Mouse (Mus musculus) right cerebral cortex, postnatal 10 days (tissue): ENCODE measurements at regions not wholly inside any gene's neighbourhood (a gene's known extent, or its start where the extent isn't known, plus 50 kb on each side); places are given as distances from the start of the nearest gene placed in this dataset.

Experiments used
- DNase-seq, 2 experiments: peaks; one replicate each; pipeline ENCODE4 v3.0.0; 2021; ENCODE audit warnings: low spot score in 2 of 2

DNA sequence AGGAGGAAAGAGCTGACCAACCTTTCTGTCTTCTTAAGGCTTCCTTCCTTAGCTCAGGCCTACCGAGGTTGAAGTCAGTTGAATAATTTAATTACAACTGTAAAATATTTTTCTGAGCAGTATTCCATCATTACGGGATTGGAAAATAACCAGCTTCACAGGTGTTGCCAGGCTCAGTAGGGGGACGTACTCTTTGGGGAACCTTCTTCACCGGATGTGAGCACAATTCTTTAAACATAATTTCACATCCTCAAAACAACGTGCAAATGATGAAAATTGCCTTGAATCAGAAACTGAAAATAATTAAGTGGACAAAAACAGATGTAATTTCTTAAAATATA is 515.9 kb downstream of the Tns3 start:
- DNase-seq = no peak

DNA sequence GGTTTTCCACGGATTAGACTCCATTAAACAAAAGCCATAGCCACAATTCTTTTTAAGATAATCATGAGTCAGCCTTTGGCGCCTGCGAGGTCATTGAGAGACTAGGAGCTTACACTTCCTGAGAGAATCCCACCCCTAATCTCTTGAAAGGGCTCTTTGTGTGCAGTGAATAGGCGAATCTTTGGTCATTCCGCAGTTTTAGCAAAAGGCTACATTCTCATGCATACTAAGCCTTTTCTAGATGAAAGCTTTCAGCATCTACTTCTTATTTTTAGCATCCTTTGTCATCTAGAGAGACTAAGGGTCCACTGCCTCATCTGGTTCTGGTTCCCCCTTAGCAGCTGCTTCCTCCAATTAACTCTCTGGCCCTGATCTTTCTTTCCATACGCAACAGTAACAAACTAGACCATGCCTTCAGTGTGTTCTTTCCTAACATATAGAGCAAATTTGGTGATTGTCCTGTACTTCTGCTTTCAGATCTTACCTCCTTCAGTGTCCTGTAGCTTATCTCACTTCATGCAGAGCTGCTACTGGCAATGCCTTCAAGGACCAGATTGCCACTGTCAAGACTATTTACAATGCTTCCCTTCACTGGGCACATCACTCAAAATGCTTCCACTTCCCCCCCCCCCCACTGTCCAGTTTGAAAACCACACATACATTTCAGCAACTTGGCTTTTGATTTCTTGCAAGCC is 516.4 kb downstream of the Tns3 start:
- DNase-seq = no peak

DNA sequence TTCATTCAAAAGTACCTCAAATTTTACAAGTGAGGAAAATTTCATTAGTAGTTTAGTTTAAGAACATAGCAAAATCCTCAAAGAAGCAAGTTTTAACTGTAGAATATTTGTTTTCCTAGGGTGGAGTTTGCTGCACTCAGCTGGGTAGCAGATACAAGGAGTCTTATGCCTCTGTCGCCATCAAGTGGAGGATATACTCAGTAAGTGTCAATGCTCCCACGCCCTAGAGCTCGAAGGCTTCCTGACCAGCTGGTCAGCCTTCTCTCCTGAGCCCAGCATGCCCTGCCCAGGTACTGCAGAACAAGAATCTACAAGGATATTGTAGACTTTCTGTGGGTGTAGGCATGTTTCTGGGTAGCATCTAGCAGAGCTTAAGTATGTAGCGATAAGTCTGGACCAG is 527.0 kb downstream of the Tns3 start:
- no peak for DNase-seq

DNA sequence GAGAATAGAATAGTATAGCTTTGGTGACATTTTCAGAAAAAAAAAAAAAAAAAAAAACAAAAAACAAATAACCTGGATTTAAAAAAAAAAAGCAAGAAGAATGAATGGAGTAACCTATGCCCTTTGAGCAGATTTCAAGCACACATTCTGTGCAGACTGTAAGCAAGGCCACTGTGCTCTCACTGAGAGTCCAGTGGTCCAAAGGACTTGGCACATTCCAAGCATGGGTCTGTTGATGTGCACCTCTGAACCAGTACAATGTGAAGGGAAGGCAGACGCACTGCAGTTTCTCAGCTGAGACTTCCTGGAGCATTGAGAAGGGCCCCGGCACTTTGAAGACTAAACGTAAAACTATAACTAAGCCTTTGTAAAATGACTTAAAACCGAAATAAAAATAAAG is 527.7 kb downstream of the Tns3 start:
- DNase-seq = no peak

DNA sequence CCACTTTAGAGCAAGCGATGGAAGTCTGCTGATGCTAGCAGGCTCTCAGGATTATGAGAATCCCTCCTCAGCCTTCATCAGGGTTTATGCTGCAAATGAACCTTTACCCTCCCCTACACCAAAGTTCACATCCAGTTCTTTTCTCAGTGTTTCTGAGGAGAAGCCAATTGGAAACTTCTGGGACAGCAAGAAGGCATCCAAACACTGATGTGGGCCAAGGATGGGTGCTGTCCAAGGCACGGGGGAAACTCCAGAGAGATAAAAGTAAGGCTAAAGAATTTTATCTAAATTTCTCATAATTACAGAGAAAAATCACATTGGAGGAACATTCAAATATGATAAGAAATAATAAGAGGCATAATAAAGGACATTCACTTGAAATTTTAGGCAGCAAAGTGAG is 555.0 kb downstream of the Tns3 start:
- DNase-seq = no peak

DNA sequence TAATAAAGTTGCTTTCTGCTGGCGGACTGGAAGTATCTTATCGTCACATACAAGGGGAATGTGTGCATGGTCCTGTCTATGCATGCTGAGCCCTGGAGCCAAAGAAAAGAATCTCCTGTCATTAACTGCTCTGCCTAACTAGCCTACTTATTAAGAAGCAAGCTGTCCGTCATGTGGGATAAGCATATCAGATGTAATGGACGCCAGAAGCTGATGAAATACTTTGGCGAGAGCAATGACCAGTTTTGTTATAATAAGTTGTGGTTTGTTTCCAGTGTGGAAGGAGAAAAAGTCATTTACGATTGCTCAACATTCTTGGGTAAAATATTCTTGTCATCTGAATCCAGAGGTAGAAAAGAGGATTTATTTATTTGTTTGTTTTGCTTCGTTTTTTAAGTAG is 563.2 kb downstream of the Tns3 start:
- no peak for DNase-seq

DNA sequence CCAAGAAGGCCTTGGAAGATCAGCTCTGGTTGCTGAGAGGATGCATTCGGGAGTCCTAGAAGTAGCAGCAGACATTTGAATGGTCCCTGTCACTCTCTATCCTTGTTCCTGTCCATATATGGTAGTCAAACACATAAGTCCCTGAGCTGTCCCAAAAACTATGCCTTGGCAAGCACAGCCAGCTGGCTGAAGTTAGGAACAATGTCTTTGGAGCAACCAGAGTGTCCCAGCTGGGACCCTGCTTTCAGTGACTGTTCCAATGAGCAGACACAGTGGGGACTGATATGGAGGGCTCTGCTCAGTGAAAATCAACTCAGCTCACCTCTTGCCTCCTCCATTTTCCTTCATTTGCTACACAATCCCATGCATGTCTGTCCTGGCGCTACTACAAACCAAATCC is 580.0 kb downstream of the Tns3 start:
- DNase-seq = no peak

DNA sequence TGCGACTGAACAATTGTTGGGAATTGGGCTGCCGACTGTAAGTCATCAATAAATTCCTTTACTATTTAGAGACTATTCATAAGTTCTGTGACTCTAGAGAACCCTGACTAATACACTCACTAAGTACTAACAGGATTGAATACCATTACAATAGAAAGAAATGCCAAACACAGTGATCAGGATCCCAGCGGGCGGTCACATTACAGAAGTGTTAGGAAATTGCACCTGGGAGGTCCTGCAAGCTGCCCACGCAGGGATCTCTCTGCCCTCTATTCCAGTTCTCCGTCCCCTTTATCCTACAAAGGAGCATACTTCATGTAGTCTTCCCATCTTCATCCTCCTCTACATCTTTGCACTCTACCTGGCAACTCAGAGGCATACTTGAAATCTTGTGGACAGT is 581.5 kb downstream of the Tns3 start:
- DNase-seq = no peak

DNA sequence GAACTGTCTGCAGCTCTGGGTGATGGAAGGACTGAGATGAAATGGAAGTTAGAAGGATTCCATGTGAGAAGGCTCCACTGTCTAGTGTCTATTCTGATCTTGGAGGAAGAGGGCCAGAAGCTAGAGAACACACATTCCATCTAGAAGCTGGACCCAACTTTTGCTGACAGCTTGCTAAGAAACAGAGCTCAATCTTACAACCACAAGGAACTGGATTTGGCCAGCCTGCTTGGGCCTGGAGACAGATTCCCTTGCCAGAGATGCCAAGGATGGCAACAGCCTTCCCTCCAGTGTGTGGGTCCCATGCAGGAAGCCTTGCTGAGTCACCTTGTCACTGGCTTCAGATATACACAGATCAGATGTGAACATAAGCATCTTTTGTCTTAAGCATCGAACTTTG is 591.0 kb downstream of the Tns3 start:
- DNase-seq = no peak

DNA sequence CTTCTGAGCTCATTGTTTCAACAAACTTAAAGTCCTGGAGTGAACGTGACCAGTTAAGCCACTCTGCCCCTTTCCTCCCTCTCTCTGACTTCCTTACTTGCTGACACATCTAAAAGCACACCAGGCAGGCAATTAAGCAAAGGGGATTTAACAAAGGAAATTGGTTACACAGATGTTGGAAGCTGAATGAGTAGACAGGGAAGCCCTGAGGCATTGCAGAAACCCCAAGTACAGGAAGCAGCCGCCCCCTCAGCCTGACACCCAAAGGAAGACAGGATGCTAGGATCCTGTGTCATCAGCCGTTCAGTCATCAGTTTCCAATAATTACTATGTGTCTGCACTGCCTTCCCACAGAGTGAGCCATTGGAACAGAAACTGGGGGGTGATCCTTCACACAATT is 595.5 kb downstream of the Tns3 start:
- DNase-seq = no peak

DNA sequence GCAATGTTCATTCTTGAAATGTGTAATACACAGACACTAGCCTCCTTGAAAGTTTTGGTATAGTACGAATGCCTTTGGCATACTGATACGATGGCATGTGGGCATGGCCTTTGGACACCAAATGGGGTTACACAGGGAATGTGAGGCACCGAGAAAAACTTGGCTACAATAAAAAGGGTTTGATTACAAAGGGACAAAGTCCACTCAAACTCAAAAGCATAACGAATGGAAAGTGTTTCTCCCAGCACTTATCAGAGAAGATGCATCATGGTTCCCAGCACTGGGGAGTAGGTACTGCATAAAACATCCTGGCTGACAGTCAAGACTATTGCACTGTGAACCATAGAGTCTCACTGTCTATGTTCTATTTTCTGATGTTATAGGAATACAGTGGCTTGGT is 597.0 kb downstream of the Tns3 start:
- DNase-seq = no peak

DNA sequence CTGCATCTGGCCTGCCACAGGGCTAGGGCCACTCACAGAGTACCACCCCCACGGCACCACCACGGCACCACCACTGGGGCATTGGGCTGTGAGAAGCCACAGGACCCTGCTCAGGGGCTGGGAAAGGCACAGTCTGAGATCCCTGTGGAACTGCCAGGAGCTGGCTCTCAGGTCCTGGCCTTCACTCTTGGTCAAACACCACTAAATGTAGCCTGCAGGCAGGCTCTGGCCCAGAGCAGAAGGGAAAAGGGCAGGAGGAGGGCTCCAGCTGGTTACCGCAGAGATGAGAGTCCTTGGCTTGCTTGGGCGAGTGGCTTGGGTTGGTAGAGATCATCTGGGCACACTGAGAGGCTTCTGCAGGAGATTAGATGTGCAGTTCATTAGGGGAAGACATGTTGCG is 598.5 kb downstream of the Tns3 start:
- no peak for DNase-seq

DNA sequence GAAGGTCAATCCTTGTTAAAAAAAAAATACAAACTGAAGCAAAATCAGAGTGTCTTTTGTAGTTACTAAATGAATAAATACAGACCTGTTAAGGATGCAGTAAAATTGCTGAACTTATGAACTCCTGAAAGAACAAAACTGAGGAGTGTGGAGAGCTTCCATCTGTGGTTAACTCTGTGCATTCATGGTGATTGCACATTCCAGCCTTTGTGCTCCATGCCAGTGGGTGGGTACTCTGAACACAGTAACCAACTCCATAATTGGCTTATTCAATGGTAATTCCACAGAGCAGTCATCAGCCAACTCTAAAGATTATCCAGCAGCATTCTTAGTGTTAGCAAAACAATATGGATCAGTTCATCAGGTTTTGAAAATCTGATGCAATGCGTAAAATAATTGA is 599.2 kb downstream of the Tns3 start:
- DNase-seq = no peak

DNA sequence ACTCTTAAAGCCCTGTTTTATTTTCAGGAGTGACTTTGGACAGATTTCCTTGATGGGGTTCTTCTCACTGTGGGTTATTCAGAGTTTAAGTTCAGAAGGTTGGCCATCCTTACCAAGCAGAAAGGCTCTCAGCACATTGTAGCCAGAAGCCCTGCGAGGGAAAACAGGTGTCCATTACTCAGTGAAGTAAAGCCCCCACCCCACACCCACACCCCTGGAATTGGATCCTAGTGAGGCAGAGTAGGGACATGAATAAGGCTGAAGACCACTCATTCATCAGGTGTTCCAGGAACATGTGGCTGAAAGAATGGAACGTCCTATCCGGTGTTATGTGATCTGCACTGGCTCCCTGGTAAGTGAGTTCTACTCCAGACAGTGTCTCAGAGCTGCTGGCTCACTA is 602.3 kb downstream of the Tns3 start:
- no peak for DNase-seq

DNA sequence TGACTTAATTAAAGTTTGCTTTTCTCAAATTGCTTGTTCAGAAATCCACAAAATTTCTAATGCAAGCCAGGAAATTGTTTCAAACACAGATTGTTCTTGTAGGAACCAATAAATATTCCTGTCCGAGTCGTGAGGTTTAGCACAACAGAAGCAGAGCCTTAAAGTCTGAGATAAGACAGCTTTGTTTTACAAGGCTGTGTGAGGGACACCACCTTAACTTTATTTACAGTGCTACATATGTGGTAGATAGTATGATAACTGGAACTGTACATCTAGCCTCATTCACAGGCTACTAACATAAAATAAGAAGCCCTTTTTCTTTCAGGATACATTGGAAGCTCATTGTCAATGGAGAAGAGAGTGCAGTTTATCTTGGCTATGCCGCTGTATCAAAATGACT is 602.8 kb downstream of the Tns3 start:
- no peak for DNase-seq

DNA sequence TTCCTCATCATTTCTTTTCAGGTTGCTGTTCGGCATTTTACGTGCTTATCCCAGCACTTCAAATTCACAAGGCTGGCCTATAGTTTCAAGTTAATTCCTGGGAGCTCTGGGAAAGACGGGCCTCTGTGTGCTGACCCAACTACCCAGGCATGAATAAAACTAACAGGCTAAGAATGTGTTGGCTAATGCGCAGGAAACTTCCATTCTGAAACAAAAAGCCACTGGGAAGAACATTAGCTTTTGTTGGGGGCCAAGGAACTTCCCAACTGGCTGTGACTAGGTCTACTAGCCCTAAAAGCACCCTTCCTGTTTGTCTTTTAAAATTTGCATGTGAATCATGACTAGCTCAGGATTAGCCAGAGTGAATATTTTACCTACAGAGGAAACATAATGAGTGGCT is 612.8 kb downstream of the Tns3 start:
- DNase-seq = no peak

DNA sequence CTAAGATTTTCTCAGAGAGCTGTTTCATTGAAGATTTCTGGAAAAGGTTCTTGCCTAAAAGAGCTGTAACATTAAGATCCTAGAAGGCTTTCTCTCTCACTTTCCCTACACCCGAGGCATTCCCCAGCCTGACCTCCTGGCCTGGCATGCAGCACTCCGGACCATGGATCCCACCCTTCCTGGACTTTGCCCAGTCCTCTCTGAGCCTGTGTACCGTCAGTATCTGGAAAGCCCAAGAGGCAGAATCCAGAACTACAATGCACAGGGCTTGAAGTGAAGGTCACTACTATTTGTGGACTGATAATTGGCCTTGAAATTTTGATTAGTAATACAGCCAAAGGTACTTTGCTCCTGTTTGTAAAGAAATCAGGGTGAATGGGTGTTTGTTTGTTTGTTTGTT is 619.2 kb downstream of the Tns3 start:
- DNase-seq = no peak

DNA sequence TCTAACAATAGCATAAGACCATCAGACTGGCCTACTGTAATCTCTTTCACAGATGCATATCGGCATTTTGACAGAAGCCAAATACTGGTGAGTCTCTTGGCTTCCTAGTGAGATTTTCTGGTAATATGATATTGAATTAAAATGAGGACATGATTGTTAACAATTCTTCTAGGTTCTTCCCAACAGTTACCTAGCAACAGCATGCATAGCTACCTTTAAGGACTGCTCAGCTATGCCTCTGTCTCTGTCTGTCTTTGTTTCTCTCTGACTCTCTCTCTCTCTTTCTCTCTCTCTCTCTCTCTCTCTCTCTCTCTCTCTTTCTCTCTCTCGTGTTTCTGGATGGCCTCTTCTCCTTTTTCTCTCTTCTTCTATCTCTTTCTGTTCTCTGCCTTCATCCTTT is 634.2 kb downstream of the Tns3 start:
- no peak for DNase-seq

DNA sequence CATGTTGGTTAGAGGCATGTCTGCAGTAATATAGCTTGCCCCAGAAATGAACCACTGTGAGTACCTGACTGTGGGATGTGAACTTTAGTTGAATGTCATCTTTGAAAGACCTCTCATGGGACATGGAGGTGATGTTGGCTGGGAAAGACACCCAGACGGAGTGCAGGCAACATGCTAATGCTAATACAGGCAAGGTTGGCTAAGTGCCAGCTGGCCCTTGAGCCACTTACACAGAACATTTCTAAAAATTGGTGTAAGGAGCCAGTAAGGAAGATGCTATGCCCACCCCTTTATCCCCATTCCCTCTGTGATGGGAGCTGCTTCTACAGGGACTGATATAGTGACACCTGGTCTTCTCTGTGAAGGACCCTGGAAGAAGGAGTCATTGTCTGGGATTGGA is 656.5 kb downstream of the Tns3 start:
- DNase-seq = no peak

DNA sequence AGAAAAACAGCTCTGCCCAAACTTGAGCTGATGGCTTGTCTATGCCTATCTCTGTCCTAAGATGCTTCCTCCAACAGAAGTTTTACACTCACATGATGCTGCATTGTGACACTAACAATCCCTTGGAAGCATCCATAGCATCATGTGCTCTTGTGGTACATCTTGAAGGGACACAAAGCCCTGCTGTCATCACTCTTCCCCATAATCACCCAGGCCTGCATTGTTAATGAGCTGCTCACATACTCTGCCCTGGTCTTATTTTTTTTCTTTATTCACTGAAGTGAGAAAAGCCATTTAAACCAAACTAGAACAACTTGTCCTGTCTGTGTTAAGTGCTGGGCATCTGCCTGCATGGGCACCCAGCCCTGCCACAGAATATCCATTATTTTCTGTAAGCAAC is 683.3 kb downstream of the Tns3 start:
- DNase-seq = no peak

DNA sequence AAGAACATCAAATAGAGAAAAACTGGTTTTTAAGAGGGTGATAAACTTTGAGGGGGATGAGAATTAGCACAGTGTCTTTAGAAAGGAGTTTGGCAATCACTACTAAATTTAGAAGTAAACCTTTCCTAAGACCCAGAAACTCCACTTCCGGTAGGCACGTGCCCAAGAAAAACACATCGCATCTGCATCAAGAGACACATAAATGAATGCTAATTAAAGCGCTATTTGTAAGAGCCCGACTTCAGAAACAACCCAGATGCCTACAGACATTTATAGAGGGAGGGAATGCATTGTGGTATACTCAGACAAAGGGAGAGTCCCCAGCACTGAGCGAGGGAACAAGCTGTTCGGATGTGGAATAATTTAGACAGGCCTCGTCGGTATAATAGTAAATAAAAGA is 688.5 kb downstream of the Tns3 start:
- DNase-seq = peak in 1 of 2 experiments; percentile 19

DNA sequence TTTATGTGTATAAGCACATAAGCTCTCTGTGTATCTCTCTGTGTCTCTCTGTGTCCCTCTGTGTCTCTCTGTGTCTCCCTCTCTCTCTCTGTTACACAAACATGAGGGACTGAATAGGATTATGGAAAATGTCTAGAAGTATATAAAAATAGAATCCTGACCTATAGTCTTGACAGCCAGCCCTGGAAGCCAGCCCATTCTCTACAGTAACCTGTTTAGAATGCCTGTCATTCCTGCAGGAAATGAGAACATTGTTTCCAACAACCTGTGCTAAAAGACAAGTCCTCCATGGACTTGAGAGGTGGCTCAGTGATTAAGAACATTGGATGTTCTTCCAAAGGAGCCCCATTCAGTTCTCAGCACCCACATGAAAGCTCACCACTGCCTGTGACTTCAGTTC is 714.4 kb downstream of the Tns3 start:
- no peak for DNase-seq

DNA sequence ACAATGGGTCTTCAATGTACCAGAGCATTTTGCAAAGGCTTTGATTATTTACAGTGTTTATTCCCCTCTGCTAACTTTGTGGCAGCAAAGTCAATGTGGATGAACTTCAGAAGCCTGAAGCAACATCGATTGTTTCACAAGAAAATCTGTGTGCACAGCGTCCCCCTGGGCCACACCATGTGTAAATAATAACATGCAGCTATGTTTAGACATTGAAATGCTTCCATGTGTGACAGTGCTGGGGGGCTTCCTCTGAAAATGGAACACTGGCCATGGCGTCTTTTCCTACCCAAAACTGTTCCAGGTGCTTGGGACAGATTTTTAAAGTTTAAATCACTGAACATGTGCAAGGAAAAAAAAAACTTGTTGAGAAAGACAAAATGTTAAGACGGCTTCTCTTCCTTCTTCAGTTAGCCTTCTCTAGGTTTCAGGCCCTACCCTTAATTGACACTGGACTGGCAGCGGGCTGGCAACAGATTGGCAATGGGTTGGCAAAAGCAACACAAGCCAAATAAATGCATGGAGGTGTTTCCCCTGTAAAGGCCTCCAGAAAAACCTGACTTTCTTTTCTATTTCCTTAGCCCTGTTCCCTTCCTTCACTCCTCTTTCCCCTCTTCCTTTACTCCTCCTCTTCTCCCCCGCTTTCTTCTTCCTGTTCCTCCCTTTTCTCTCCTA is 715.0 kb downstream of the Tns3 start:
- DNase-seq = no peak

DNA sequence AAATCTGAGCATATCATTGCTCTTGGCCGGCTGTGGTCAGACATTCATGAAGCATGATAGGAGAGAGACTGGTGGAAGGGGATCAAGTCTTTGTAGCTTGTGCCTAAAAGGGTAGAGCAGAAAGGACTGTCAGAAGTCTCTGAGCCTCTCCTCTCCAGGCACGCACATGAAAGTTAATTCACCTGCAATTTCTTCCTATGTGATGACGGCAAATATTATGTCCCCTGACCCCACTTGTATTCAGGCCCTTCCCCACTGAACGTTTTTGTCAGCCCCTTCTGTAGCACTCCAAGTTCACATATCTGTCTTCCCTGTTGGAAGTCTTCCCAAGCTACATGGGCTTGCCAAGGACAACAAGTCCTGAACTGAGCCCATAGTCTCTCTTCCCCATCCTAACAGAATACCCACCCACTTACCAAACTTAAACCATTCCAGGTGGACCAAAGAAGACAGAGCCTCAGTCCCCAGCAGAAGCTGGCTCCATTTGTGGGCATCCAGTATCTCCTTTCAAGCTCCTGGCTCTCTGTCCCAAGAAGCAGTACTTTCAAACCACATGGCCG is 719.3 kb downstream of the Tns3 start:
- no peak for DNase-seq
